Mouse (Mus musculus) hindlimb bud, embryonic 11.5 days (tissue): Measurements from ENCODE around the gene C1qtnf2.

Experiments used
- DNase-seq: peaks from one replicate; pipeline ENCODE4 v3.0.0-alpha.2; 2012; ENCODE audit warnings: low read depth, low spot score; ENCODE audit errors: extremely low spot score

C1qtnf2 gene

GRCm38 (mm10) chr11:43474225-43474774 lies at the start of gene C1qtnf2:
TSS of gene C1qtnf2 (plus strand) at chr11:43474276.
- no peak for DNase-seq

- DNase-seq: no peak
Measured at GRCm38 (mm10) chr11:43424386-43424785, 49.7 kb upstream of the C1qtnf2 start.

- DNase-seq: no peak
Measured at GRCm38 (mm10) chr11:43425166-43425709, 48.8 kb upstream of the C1qtnf2 start.

GRCm38 (mm10) chr11:43425824-43426413 lies 48.2 kb upstream of the C1qtnf2 start, which contains the start of gene Pttg1:
TSS of gene Pttg1 (minus strand) at chr11:43426251.
- DNase-seq: peak; percentile 70

- no peak for DNase-seq
Measured at GRCm38 (mm10) chr11:43426414-43426884, 47.6 kb upstream of the C1qtnf2 start.

GRCm38 (mm10) chr11:43433254-43434023 lies 40.6 kb upstream of the C1qtnf2 start, which contains the start of gene Slu7:
TSS of gene Slu7 (plus strand) at chr11:43433744.
- DNase-seq: peak; percentile 47

GRCm38 (mm10) chr11:43434024-43434407 lies 40.1 kb upstream of the C1qtnf2 start:
- DNase-seq: no peak

- no peak for DNase-seq
Measured at GRCm38 (mm10) chr11:43441121-43441520, 33.0 kb upstream of the C1qtnf2 start.

GRCm38 (mm10) chr11:43443183-43443582 lies 30.9 kb upstream of the C1qtnf2 start:
- DNase-seq: no peak

GRCm38 (mm10) chr11:43449916-43450315 lies 24.2 kb upstream of the C1qtnf2 start:
- no peak for DNase-seq

- no peak for DNase-seq
Measured at GRCm38 (mm10) chr11:43451322-43451721, 22.8 kb upstream of the C1qtnf2 start.

GRCm38 (mm10) chr11:43452266-43452665 lies 21.8 kb upstream of the C1qtnf2 start:
- no peak for DNase-seq

GRCm38 (mm10) chr11:43463204-43463603 lies 10.9 kb upstream of the C1qtnf2 start:
- DNase-seq: no peak

GRCm38 (mm10) chr11:43470118-43470517 lies 4.0 kb upstream of the C1qtnf2 start:
- DNase-seq: no peak

GRCm38 (mm10) chr11:43470881-43471820 lies 2.9 kb upstream of the C1qtnf2 start:
- DNase-seq: no peak

- no peak for DNase-seq
Measured at GRCm38 (mm10) chr11:43473115-43473514, 961 bp upstream of the C1qtnf2 start.

- DNase-seq: no peak
Measured at GRCm38 (mm10) chr11:43473635-43474224, 346 bp upstream of the C1qtnf2 start.

- DNase-seq: no peak
Measured at GRCm38 (mm10) chr11:43479376-43479775, 5.3 kb downstream of the C1qtnf2 start.

GRCm38 (mm10) chr11:43480561-43480960 lies 6.5 kb downstream of the C1qtnf2 start:
- DNase-seq: no peak
